Mouse (Mus musculus) cerebellum, adult 2 months (tissue): ENCODE data around the gene Slc10a7.

Source experiments
- CTCF ChIP-seq: fragments of 200-500 bp; IDR thresholded peaks from 2 replicates; pipeline ENCODE4 v1.5.1; 2011; ENCODE audit warnings: low read depth, mild to moderate bottlenecking, control low read depth, low read length, moderate library complexity, borderline replicate concordance; ENCODE audit not compliant: insufficient read depth
- POLR2A ChIP-seq: fragments of 200-500 bp; IDR thresholded peaks from 2 replicates; pipeline ENCODE4 v1.6.1; 2011; ENCODE audit warnings: low read length, control low read depth, borderline replicate concordance; ENCODE audit not compliant: insufficient read depth

- TF ChIP-seq CTCF: no peak
- TF ChIP-seq POLR2A: no peak
Observed at GRCm38 (mm10) chr8:78658172-78658571, 149.0 kb downstream of the Slc10a7 start.
